Mouse (Mus musculus): ENCODE data around the gene Got1.

Got1 gene

GRCm38 (mm10) chr19:43528056-43528587 is 3.7 kb upstream of the Got1 start:
- CTCF ChIA-PET: interaction anchor here (0.6 to 3.0 kb wide), 10 partner anchors 23 to 652 kb away, joined by 3 to 15 read pairs (median 5); no protein-coding TSS in a partner anchor
- POLR2A ChIA-PET: interaction anchor here in 3 of 4 experiments (0.8 to 5.1 kb wide), 12 partner anchors 12 to 147 kb away, joined by 3 to 39 read pairs (median 4); partner anchors contain the start of gene Slc25a28 (in 1 of the 3)

GRCm38 (mm10) chr19:43527131-43527530 is 2.7 kb upstream of the Got1 start:
- ChIA-PET POLR2A (interaction anchor here in 3 of 4 experiments (0.6 to 5.1 kb wide), 20 partner anchors 11 to 1423 kb away, joined by 3 to 39 read pairs (median 4); partner anchors contain the start of gene Slc25a28 (in 1 of the 3)), CTCF (interaction anchor here (0.6 to 3.0 kb wide), 27 partner anchors 14 to 265 kb away, joined by 3 to 15 read pairs (median 4); no protein-coding TSS in a partner anchor)

- ChIA-PET CTCF (interaction anchor here in 3 of 4 experiments (0.6 to 3.0 kb wide), 8 partner anchors 21 to 127 kb away, joined by 3 to 11 read pairs (median 4); no protein-coding TSS in a partner anchor), POLR2A (interaction anchor here in 2 of 4 experiments (0.9 to 5.1 kb wide), 10 partner anchors 9 to 149 kb away, joined by 3 to 39 read pairs (median 9); partner anchors contain the start of gene Slc25a28 (in 1 of the 2))
Measured at GRCm38 (mm10) chr19:43526025-43526424, 1.6 kb upstream of the Got1 start.

DNA sequence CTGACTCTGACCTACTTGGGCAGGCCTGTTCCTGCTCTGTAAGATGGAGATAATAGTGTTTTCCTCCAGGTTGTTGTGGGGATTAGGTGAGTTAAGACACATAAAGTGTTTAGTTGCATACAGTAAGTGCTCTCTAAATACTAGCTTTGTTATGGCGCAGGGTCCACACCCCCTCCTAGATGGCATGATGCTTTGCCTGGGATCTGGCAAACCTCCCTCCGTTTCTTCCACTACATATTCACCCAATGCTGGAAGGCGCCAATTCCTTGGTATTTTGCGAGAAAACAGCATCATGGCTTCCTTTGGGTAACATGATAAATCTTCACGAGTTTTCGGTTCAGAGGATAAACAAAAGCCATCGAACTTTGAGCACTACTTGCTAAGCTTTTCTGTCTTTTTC is 1.2 kb upstream of the Got1 start:
- ChIA-PET CTCF (interaction anchor here in 2 of 4 experiments (1.4 to 3.0 kb wide), 2 partner anchors 27 to 127 kb away, joined by 3 to 10 read pairs; no protein-coding TSS in a partner anchor), POLR2A (interaction anchor here in 3 of 4 experiments (0.9 to 5.1 kb wide), 12 partner anchors 9 to 150 kb away, joined by 3 to 42 read pairs (median 23); partner anchors contain the start of gene Slc25a28 (in 2 of the 3))

- CTCF ChIA-PET: interaction anchor here in 3 of 4 experiments (0.9 to 3.0 kb wide), 6 partner anchors 26 to 150 kb away, joined by 3 to 19 read pairs (median 6); partner anchors contain the start of gene Slc25a28 (in 1 of the 3)
- POLR2A ChIA-PET: interaction anchor here in 3 of 4 experiments (0.9 to 5.1 kb wide), 18 partner anchors 8 to 150 kb away, joined by 3 to 45 read pairs (median 12); partner anchors contain the start of genes Slc25a28 (in 2 of the 3) and Nkx2-3 (in 1 of the 3)
Measured at GRCm38 (mm10) chr19:43525104-43525482, 688 bp upstream of the Got1 start.

- ChIA-PET POLR2A (interaction anchor here (0.8 to 5.1 kb wide), 39 partner anchors 8 to 1236 kb away, joined by 3 to 45 read pairs (median 4); partner anchors contain the start of genes Slc25a28 (in 3 of the 4), Cnnm1 (in 2 of the 4), Nkx2-3 (in 2 of the 4) and Cox15 (in 1 of the 4)), CTCF (interaction anchor here in 2 of 4 experiments (0.9 to 1.8 kb wide), 8 partner anchors 28 to 230 kb away, joined by 3 to 19 read pairs (median 3); partner anchors contain the start of genes Cox15 (in 1 of the 2) and Cutc (in 1 of the 2))
Measured at GRCm38 (mm10) chr19:43523551-43523950, 854 bp downstream of the Got1 start.

GRCm38 (mm10) chr19:43521996-43522395 is 2.4 kb downstream of the Got1 start:
- ChIA-PET POLR2A (interaction anchor here in 2 of 4 experiments (0.8 to 4.1 kb wide), 10 partner anchors 11 to 153 kb away, joined by 3 to 57 read pairs (median 18); partner anchors contain the start of gene Slc25a28 (in 2 of the 2)), CTCF (interaction anchor here in 1 of 4 experiments (1.9 kb wide), 1 partner anchor 9 kb away, joined by 8 read pairs; no protein-coding TSS in a partner anchor)

- ChIA-PET POLR2A (interaction anchor here (0.5 to 4.1 kb wide), 23 partner anchors 8 to 451 kb away, joined by 3 to 57 read pairs (median 9); partner anchors contain the start of genes Slc25a28 (in 3 of the 4), Cox15 (in 1 of the 4) and Cutc (in 1 of the 4)), CTCF (interaction anchor here in 3 of 4 experiments (0.6 to 1.9 kb wide), 7 partner anchors 9 to 1200 kb away, joined by 3 to 11 read pairs (median 4); no protein-coding TSS in a partner anchor)
Measured at GRCm38 (mm10) chr19:43521362-43521761, 3.0 kb downstream of the Got1 start.

DNA sequence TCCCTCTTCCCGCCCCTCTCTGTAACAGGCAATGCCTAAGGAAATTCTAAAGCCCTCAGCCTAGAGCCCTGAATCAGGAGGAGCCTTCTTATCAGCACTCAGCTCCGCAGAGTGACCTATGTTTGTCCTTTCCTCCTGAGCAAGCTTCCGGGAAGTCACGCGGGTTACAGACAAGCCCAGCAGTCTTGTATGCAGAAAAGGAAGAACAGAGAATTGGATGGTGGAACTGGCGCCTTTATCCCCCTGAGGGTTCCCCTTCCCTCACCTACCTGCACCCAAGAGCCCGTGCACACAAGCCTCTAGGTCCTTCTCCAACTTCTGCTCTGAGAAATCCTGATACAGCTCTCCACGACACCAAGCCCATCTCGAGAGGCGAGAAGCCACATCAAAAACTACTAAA is 4.0 kb downstream of the Got1 start:
- ChIA-PET POLR2A (interaction anchor here (0.6 to 4.1 kb wide), 25 partner anchors 8 to 1880 kb away, joined by 3 to 57 read pairs (median 7); partner anchors contain the start of gene Slc25a28 (in 3 of the 4)), CTCF (interaction anchor here (0.6 to 1.9 kb wide), 9 partner anchors 10 to 537 kb away, joined by 3 to 10 read pairs (median 4); no protein-coding TSS in a partner anchor)

GRCm38 (mm10) chr19:43519226-43519625 is 5.2 kb downstream of the Got1 start:
- POLR2A ChIA-PET: interaction anchor here in 3 of 4 experiments (1.4 to 4.1 kb wide), 7 partner anchors 8 to 156 kb away, joined by 4 to 57 read pairs (median 16); partner anchors contain the start of gene Slc25a28 (in 1 of the 3)
- CTCF ChIA-PET: interaction anchor here in 1 of 4 experiments (0.9 kb wide), 1 partner anchor 11 kb away, joined by 3 read pairs; no protein-coding TSS in a partner anchor

DNA sequence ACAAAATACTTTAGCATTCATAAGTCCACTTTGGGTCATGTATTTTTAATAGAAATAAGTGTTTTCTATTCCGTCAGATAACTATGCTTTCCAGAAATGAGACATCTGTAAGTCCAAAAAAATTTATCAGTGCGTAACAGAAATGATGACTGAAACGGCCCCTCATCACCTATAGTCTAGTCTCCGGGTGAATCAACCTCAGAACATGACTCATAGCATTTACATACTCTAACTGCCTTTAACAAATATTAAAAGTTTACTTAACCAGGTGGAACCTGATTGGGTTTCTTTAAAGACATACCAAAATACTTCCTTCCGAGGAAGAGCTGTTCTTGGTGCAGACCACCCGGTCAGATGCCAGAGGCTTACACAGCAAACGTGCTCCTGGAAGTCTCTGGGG is 6.1 kb downstream of the Got1 start:
- ChIA-PET CTCF (no interaction called here), POLR2A (interaction anchor here in 2 of 4 experiments (1.4 to 3.3 kb wide), 4 partner anchors 12 to 19 kb away, joined by 4 to 21 read pairs (median 8); no protein-coding TSS in a partner anchor)

- ChIA-PET POLR2A (interaction anchor here in 2 of 4 experiments (1.4 to 3.3 kb wide), 4 partner anchors 8 to 19 kb away, joined by 4 to 21 read pairs (median 8); no protein-coding TSS in a partner anchor), CTCF (interaction anchor here in 1 of 4 experiments (1.1 kb wide), 1 partner anchor 12 kb away, joined by 3 read pairs; no protein-coding TSS in a partner anchor)
Measured at GRCm38 (mm10) chr19:43517808-43518207, 6.6 kb downstream of the Got1 start.

DNA sequence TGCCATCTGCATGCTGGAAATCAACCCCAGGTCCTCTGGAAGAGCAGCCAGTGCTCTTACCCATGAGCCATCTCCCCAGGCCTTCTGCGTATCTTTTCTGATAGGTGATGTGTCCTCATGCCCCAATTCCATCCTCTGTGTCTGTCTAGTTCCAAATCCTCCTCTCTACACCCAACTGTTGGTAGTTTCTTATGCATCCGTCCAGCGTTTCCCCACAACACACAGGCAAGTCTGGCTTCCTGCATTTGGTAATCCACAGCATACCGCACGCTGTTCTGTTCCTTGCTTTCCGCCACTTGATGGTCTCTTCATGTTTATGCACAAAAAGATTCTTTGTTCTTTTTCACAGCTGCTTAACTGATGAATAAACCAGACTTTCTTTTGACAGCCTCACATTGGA is 7.1 kb downstream of the Got1 start:
- CTCF ChIA-PET: interaction anchor here in 2 of 4 experiments (0.6 to 2.4 kb wide), 3 partner anchors 13 to 106 kb away, joined by 3 to 8 read pairs (median 5); no protein-coding TSS in a partner anchor

GRCm38 (mm10) chr19:43516397-43517035 is 7.9 kb downstream of the Got1 start:
- CTCF ChIA-PET: interaction anchor here in 2 of 4 experiments (0.6 to 2.4 kb wide), 3 partner anchors 14 to 105 kb away, joined by 3 to 8 read pairs (median 5); no protein-coding TSS in a partner anchor

More for the DNA sequence above, 7.1 kb downstream of the Got1 start:
- POLR2A ChIA-PET: interaction anchor here in 3 of 4 experiments (1.0 to 3.3 kb wide), 9 partner anchors 8 to 158 kb away, joined by 3 to 21 read pairs (median 4); partner anchors contain the start of gene Slc25a28 (in 1 of the 3)

DNA sequence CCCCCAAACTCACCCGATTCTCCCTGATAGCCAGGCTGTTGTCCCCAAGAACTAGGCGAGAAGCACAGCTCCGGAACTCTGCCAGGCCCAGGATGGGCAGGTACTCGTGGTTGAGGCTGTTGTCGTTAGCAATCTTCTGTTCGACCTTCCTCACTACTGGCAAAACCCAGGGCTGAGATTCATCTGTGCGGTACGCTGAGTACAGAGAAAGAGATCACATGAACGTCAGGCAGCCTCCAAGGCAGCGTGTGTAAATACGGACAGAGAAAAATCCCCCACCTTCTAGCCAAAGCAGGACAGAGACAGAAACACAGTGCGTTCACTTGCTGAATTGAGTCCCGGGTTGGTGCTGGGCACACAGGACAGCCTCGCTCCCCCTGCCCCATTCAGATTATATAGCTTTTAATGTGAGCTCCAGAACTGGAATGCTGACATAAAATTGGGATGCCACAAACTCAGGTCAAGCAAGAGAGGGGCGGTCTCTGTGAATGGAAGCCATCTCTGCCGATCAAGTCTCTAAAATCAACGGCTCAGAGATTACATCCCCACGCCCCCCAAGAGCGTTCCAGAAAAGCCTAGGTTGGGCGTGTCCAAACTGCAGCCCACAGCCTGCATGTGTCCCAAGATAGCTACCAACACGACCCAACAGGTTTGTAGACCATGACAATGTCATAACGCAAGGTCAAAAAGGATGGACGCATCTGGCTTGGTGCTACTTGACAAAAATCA is 8.6 kb downstream of the Got1 start:
- ChIA-PET POLR2A (interaction anchor here (0.6 to 4.6 kb wide), 20 partner anchors 8 to 159 kb away, joined by 3 to 29 read pairs (median 4); partner anchors contain the start of genes Got1 (in 3 of the 4) and Slc25a28 (in 2 of the 4)), CTCF (interaction anchor here in 2 of 4 experiments (1.3 to 2.4 kb wide), 2 partner anchors 13 to 15 kb away, joined by 4 to 8 read pairs; no protein-coding TSS in a partner anchor)

More at GRCm38 (mm10) chr19:43516397-43517035, 7.9 kb downstream of the Got1 start:
- POLR2A ChIA-PET: interaction anchor here (0.8 to 4.6 kb wide), 21 partner anchors 7 to 159 kb away, joined by 3 to 29 read pairs (median 5); partner anchors contain the start of genes Got1 (in 3 of the 4) and Slc25a28 (in 1 of the 4)

GRCm38 (mm10) chr19:43513874-43514273 is 10.5 kb downstream of the Got1 start:
- CTCF ChIA-PET: no interaction called here
- POLR2A ChIA-PET: interaction anchor here in 2 of 4 experiments (0.7 to 4.6 kb wide), 3 partner anchors 8 to 11 kb away, joined by 3 to 29 read pairs (median 9); partner anchors contain the start of gene Got1 (in 2 of the 2)
